Mouse (Mus musculus) T-helper 1 cell (primary cell): Measurements from ENCODE around the gene Pof1b.

Experiments
- in situ Hi-C: fragments of 300-600 bp; cut with MboI, MseI; formaldehyde crosslinking; loops from one replicate; pipeline ENCODE4 v1.15.1; 2025; ENCODE audit warnings: high pct_unique_total_duplicates

The Pof1b gene

DNA sequence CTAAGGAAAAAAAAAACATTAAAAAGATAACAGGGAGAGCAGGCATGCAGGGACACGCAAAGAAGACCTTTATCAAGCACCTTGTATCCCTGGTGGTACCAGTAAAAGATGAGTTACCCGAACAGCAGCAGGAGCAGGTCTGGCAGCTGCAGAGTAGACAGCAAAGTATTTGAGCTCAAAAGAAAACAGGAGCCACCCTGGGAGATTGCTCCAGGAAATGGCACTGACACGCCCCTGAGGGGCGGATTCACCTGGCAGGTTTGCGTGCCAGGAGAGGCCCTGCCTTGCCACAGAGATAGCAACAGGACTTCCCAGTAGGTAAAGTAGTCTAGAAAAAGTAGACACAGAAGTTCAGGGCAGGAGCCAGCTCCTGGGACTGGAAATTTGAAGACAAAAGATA lies at the start of gene Pof1b:
Gene Pof1b (minus strand): TSS at position 144 of the 400 bp plus-strand sequence.
- in situ Hi-C loops, result no loop called here

DNA sequence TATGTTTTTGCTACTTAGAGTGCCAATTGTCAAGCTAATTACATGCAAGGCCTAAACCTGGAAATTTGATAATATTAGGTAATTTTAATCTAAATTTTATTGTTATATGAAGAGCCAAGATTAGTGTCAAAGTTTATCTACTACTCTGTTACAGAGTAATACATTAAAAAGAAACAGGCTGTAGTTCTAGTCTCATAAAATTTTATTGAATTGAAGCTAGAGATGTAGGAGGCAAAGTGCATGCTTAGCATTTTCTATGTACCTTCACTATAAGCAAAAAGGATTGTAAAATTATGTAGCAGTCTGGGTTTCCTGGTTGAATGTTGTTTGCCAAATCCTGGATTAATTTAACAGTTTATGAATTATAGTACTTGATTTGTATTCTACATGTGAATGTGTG lies 18.1 kb upstream of the Pof1b start:
- in situ Hi-C loops, result loop anchor here (10.0 kb wide), 1 partner anchor 942 kb away; no protein-coding TSS in a partner anchor

DNA sequence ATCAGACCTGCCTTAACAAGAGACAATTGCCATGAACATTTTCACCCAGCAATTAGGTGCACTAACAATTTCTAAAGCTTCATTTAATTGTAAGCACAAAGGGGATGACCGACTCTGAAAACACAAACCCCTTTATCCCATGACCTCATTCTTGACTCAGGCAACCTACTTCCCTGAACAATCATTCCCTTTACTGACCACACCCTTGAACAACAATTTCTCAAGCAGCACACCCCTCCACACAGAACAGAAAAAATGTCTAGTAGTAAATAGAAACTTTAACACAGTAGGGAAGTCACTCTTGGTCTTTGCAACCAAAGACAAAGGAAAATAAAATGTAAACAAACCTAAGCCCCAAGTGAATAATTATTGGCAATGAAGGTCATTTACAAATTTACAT lies 4.1 kb downstream of the Pof1b start:
- in situ Hi-C loops, result no loop called here

DNA sequence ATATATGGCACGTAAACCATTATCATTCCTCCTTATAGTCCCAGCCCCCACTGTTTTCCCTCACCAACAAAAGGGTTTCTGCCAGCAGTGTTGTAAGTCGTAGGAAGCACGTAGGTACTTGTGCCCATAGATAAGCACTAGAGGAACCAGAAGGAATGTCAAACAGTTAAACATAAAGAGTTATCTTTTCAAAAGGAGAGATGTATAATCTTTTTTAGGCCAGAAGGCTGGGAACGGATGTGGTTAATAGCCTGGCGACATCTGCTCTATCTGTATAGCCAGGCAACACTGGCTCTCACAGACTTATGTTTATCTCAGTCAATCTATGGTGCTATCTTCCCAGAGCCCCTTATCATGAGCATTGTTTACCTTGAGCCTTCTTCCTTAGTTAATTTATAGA lies 17.8 kb downstream of the Pof1b start:
- in situ Hi-C loops, result no loop called here

DNA sequence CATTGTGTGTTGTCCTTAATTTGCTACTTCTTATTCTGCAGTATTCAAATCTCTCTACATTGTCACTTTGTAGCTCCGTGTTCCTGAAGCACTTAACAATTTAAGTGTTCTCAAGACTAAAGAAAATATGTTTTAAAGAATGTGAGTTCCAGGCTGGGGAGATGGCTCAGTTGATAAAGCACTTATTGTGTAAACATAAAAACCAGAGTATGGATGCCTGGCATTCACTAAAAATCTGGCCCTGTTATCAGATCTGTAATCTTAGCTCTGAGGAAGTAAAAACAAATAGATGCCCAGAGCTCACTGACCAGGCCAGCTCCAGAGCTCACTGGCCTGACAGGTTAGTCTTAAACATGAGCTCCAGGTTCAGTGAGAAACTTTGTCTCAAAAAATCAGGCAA lies 22.9 kb downstream of the Pof1b start:
- in situ Hi-C loops, result no loop called here

DNA sequence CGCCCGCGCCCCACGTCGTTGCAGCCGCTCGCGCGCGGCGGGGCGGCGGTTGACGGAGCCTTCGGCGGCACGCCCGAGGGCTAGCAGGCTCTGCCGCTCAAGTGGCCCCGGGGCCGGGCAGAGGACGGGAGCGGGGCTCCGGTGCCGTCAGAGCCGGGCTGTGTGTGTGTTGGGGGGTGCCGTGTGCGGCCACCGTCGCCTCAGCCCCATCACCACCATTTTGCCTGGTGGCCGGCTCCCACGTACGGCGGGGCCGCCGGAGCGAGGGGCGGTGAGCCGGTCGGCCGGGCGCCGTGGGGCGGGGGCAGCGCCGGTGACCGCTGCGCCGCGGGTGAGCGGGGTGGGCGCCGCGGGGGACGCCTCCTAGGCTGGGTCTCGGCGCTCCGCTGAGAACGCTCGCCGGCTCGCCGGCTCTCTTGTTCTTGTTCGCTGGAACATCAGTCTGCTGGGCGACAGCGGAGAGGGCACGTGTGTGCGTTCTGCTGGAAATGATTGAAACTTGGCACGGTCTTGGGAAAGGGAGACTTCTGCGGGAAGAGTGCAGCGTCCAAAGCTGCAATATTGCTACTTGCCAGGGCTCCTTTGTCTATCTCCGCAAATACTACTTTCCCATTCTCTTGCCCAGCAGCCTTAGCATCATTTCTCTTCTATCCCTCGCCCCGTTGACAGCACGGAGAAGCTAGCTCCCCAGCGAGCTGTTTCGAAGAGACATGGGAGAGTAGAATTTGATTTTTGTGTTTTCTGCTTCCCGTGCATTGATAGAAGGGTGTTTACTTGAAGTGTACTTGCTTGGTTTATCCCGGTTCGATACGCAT lies 96.9 kb downstream of the Pof1b start:
- in situ Hi-C loops, result no loop called here

DNA sequence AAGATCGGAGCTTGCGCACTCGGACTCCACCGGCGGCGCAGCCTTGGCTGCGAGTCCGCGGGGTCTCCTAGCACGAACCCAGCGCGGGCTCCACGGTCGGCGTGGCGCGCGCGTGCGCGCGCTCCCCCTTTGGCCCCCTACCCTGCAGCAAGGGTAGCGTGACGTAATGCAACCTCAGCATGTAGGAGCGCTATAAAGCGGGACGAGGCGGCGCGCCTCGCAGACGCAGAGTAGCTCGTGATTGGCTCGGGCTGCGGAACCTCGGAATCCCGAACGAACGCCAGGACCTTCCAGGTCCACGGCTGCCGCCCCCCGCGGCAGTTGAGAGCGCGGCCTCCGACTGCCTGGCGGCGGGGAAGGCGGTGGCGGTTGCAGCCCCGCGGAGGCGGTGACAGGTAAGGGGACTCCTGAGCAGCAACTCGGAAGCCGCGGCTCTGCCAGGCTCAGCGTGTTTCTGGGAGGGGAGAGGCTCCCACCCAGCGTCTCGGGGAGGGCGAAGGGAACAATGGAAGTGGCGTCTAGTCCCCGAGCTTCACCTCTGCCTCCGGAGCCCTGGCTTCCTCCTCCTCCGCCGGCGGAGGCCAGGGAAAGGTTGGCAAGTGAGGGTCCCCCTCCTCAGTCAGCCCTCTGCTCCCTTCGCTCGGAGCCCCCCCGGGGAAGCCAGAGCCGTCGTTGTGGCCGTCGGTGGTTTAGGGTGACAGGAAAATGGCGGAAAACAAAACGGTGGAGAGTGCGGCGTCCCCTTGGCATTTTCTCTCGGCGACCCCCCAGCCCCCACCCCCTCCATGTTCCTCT lies 97.7 kb downstream of the Pof1b start, which contains the start of gene Zfp711:
Gene Zfp711 (plus strand): TSS at position 16 of the 795 bp plus-strand sequence.
- in situ Hi-C loops, result no loop called here
